Mouse (Mus musculus) spleen, postnatal 10 days (tissue): Measurements from ENCODE around the gene Jun.

ENCODE experiments used
- DNase-seq, 2 experiments: peaks; one replicate each; pipeline ENCODE4 v3.0.0; 2021 to 2022; ENCODE audit warnings: low spot score in 2 of 2

The Jun gene

GRCm38 (mm10) chr4:95031158-95031557 is 20.9 kb downstream of the Jun start:
- no peak for DNase-seq

GRCm38 (mm10) chr4:95025847-95026600 is 26.0 kb downstream of the Jun start:
- no peak for DNase-seq

- DNase-seq = no peak
These were observed 28.6 kb downstream of the Jun start for GRCm38 (mm10) chr4:95023350-95023953.

- no peak for DNase-seq
These were observed 30.1 kb downstream of the Jun start for GRCm38 (mm10) chr4:95021649-95022637.

GRCm38 (mm10) chr4:95020201-95020600 is 31.8 kb downstream of the Jun start:
- DNase-seq = no peak

GRCm38 (mm10) chr4:95018221-95018620 is 33.8 kb downstream of the Jun start:
- DNase-seq = no peak

GRCm38 (mm10) chr4:95012706-95013105 is 39.3 kb downstream of the Jun start:
- no peak for DNase-seq

GRCm38 (mm10) chr4:95012256-95012655 is 39.8 kb downstream of the Jun start:
- no peak for DNase-seq

GRCm38 (mm10) chr4:95008175-95009057 is 43.6 kb downstream of the Jun start:
- DNase-seq = peak; percentile 30 to 69

- DNase-seq = no peak
These were observed 44.3 kb downstream of the Jun start for GRCm38 (mm10) chr4:95007759-95008158.

GRCm38 (mm10) chr4:95005251-95005830 is 46.7 kb downstream of the Jun start:
- DNase-seq = no peak

- no peak for DNase-seq
These were observed 50.8 kb downstream of the Jun start for GRCm38 (mm10) chr4:95001043-95001775.

GRCm38 (mm10) chr4:95000147-95000546 is 51.9 kb downstream of the Jun start:
- DNase-seq = no peak

GRCm38 (mm10) chr4:94999249-94999648 is 52.8 kb downstream of the Jun start:
- peak in 1 of 2 experiments; percentile 74 for DNase-seq
